Mouse (Mus musculus) adrenal gland, postnatal 4 days (tissue): Measurements from ENCODE around the gene Olfr600. TPM values are rescaled to one million over a fixed set of nuclear protein-coding genes. Genes with fewer than 3 reads are reported as not detected.
"Not testable (repeated sequence)": the region's sequence is repeated elsewhere in the genome, so short reads cannot be mapped to it uniquely, and the experiment has no call there.

ENCODE experiments used
- DNase-seq, 2 experiments: peaks; one replicate each; pipeline ENCODE4 v3.0.0; 2021 to 2022; ENCODE audit warnings: low spot score in 2 of 2, mixed read lengths in 2 of 2
- long read RNA-seq, 2 experiments: library from polyadenylated mRNA; stranded (forward); transcript quantifications; one replicate each; pipeline ENCODE4 v2.0.0; 2021
- total RNA-seq, 2 experiments: library from RNA; stranded (reverse); gene quantifications; 2 replicates each; pipeline ENCODE4 v1.2.3; 2021

Gene Olfr600
- total RNA-seq, result not detected
- long read RNA-seq, experiment 1, result 0 reads
- long read RNA-seq, experiment 2, result 0 reads

DNA sequence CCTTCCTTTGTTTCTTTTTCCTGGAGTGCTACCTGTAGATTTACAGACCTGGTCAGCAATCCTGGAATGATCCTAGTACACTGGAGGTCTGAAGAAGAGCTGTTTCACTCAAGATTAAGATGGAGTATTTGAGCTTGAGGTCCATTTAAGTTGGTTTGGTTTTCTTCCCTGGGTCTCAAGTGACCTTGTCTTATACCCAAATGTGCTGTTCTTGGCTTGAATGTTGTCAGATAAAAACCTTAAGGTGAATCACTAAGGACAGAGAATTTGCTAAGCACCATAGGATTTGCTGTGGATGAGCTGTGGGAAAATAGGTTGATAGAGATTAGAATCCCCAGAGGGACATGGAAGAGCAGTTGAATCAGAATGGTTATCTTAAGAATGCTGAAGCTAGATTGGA, at the start of gene Olfr600:
Gene Olfr600 (minus strand): TSS at position 101 of the 400 bp plus-strand sequence.
- DNase-seq, result no peak

DNA sequence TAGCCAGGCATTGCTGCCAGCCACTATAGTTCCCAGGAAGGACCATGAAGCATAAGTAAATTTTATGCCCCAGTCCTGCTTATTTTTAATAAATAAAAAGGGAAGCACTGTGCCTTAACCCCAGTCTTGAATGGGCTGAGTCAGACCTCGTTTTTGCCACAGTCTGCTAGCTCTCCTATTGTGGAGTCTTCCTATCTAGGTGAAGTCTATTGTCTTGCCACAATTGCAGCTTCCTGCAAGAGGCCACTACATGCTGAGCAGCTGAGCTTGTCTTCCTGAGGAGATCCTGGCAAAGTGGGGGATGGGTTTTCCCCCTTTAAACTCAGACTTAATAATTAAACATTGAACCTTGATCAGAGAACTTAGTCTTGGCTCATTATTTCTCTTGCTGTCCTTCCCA, 49.5 kb upstream of the Olfr600 start:
- no peak for DNase-seq

GRCm38 (mm10) chr7:103397758-103398157, 48.3 kb upstream of the Olfr600 start:
- DNase-seq, result no peak

- DNase-seq, result no peak
These were observed 36.6 kb upstream of the Olfr600 start, which contains the start of gene Olfr603 for GRCm38 (mm10) chr7:103386077-103386476. TSS of gene Olfr603 (minus strand) at chr7:103386177.

DNA sequence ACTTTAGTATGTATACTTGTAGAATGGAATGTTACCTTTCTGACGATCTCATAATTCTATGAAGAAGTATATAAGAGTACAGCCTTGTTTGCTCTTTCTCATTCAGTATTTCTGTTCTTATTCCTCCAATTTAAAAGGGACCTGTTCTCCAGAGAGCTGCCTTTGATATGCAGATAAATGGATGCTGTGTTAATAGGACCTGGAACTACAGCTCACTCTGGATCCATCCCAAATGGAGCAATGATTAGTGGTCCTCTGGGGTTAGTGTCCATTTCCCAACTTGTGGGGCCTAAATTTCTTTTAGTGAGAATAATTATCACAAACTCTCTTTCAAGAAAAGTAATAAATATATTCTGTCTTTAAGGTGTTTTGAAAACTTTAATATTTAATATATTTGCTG, 13.1 kb upstream of the Olfr600 start, which contains the start of gene Olfr601:
Gene Olfr601 (minus strand): TSS at position 101 of the 400 bp plus-strand sequence.
- no peak for DNase-seq

GRCm38 (mm10) chr7:103335617-103336016, 13.9 kb downstream of the Olfr600 start, which contains the start of gene Olfr599:
TSS of gene Olfr599 (plus strand) at chr7:103335917.
- no peak for DNase-seq

DNA sequence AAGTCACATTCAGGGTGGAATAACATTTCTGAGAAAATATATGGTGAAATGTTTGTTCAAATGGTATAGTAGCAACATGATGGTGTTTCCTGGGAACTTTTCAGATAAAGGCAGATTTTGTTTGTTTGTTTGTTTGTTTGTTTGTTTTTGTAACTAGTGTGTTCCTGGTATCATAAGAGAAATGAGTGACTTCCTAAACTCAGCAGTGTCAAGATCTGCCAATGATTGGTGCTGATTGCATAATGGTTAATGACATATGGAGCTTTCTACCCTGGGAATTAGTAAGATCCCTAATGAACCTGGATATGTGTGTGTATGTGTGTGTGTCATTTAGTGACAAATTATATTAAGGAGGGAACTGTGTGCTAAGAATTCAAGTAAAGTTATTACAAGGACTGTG, 26.2 kb downstream of the Olfr600 start, which contains the start of gene Olfr598:
Gene Olfr598 (plus strand): TSS at position 301 of the 400 bp plus-strand sequence.
- no peak for DNase-seq

DNA sequence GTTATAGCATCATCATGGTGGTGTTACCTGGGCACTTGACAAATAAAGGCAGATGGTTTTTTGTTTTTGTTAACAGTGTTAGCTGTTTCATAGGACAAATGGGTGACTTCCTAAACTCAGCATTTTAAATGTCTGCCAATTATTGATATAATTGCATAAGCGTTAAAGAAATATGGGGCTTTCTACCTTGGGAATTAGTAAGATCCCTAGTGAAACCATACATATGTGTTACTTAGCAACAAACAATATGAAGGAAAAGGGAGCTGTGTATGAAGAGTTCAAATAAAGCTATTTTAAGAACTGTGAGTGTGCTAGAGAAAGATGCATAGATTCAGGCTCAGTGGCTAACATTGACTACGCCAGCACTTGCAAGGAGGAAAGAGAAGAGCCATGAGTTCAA, 33.5 kb downstream of the Olfr600 start, which contains the start of gene Olfr597:
Gene Olfr597 (plus strand): TSS at position 301 of the 400 bp plus-strand sequence.
- not testable (repeated sequence) for DNase-seq

- DNase-seq, result not testable (repeated sequence)
These were observed 44.1 kb downstream of the Olfr600 start, which contains the start of gene Olfr596 for GRCm38 (mm10) chr7:103305348-103305747. TSS of gene Olfr596 (plus strand) at chr7:103305648.

Other genes with a start within 250 kb of the Olfr600 start
- gene Olfr586, start 224.0 kb downstream of the Olfr600 start, total RNA-seq, result not detected
- not detected for gene Olfr588-ps1, start 208.8 kb downstream of the Olfr600 start, total RNA-seq
- not detected for gene Olfr589, start 193.3 kb downstream of the Olfr600 start, total RNA-seq
- not detected for gene Olfr591, start 171.3 kb downstream of the Olfr600 start, total RNA-seq
- not detected for gene Olfr592, start 164.9 kb downstream of the Olfr600 start, total RNA-seq
- not detected for gene Olfr593, start 137.8 kb downstream of the Olfr600 start, total RNA-seq
- not detected for gene Olfr594, start 132.7 kb downstream of the Olfr600 start, total RNA-seq
- not detected for gene Usp17ld, start 97.2 kb downstream of the Olfr600 start, total RNA-seq
- gene Olfr596, start 44.0 kb downstream of the Olfr600 start, total RNA-seq, result not detected
- not detected for gene Olfr597, start 33.4 kb downstream of the Olfr600 start, total RNA-seq
- gene Olfr598, start 26.1 kb downstream of the Olfr600 start, total RNA-seq, result not detected
- not detected for gene Olfr599, start 13.8 kb downstream of the Olfr600 start, total RNA-seq
- not detected for gene Olfr601, start 13.0 kb upstream of the Olfr600 start, total RNA-seq
- not detected for gene Olfr603, start 36.5 kb upstream of the Olfr600 start, total RNA-seq
- gene Usp17lc, start 65.4 kb upstream of the Olfr600 start, total RNA-seq, result not detected
- gene Olfr605, start 95.8 kb upstream of the Olfr600 start, total RNA-seq, result not detected
- gene Olfr606, start 99.4 kb upstream of the Olfr600 start, total RNA-seq, result not detected
- not detected for gene Olfr607, start 114.5 kb upstream of the Olfr600 start, total RNA-seq
- gene Olfr608, start 120.2 kb upstream of the Olfr600 start, total RNA-seq, result not detected
- gene Olfr609, start 148.4 kb upstream of the Olfr600 start, total RNA-seq, result not detected
- gene Olfr610, start 162.5 kb upstream of the Olfr600 start, total RNA-seq, result not detected
- not detected for gene Olfr611, start 171.2 kb upstream of the Olfr600 start, total RNA-seq
- not detected for gene Olfr612, start 193.0 kb upstream of the Olfr600 start, total RNA-seq
- gene Olfr613, start 198.4 kb upstream of the Olfr600 start, total RNA-seq, result not detected
- gene Olfr615, start 206.4 kb upstream of the Olfr600 start, total RNA-seq, result not detected
- not detected for gene Olfr616, start 219.5 kb upstream of the Olfr600 start, total RNA-seq
- gene Olfr617, start 223.4 kb upstream of the Olfr600 start, total RNA-seq, result not detected
- not detected for gene Olfr618, start 240.4 kb upstream of the Olfr600 start, total RNA-seq